Mouse (Mus musculus): Measurements from ENCODE around the gene Ripk1. TPM values are rescaled to one million over a fixed set of nuclear protein-coding genes. Genes with fewer than 3 reads are reported as not detected.

Ripk1 gene
- 1 to 10 TPM; 5.6 to 7.1 TPM for total RNA-seq (2021)

DNA sequence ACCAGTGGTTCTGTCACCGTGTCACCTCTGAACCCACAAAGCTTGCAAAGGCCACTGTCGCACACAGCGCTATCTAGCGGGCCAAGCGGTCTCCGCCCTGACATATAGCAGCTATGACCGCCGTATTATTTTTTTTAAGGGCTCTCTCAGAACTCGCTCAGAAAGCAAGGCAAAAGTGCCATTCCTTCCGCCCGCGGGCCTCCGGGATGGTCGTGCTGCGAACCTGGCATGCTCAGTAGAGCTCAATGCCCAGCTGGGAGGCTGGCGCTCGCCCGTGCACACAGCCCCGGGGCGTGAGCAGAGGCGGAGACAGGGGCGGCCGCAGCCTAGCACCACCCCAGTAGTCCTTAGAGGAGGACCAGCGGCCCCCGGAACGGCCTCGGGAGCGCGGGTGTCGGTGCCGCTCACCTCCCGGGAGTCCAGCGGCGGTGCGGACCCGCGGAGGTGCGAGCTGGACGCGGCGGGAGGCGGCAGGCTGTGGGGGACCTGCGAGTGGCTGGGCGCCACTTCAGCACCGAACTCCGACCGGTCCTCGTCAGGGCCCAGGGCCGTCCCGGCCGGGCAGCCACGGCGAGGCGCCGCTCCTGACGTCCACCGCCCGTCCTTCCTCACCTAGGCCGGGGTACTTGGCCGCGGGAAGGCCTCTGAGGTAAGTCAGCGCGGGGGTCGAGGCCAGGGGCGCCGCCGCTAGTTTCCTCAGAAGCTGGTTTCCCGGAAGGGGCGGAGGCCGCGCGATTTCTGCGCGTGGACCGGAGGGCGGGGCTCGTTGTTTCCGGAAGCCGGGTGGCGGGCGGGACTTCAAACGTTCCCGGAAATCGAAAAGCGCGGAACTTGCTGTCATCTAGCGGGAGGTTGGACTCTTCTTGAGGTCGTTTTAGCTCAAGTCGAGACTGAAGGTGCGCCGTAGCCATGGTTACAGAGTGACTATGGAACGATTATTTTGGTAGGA, at the start of gene Ripk1, which contains the start of gene Serpinb6a:
Gene Ripk1, plus strand, starts transcription at position 306 of the 949 bp plus-strand sequence.
Gene Serpinb6a, minus strand, starts transcription at position 737 of the 949 bp plus-strand sequence.
- peak; percentile 89 to 91 for DNase-seq (ENCODE audit: low spot score in 2 of 2)
- intact Hi-C loops (cut with DNase I) = no loop called here

DNA sequence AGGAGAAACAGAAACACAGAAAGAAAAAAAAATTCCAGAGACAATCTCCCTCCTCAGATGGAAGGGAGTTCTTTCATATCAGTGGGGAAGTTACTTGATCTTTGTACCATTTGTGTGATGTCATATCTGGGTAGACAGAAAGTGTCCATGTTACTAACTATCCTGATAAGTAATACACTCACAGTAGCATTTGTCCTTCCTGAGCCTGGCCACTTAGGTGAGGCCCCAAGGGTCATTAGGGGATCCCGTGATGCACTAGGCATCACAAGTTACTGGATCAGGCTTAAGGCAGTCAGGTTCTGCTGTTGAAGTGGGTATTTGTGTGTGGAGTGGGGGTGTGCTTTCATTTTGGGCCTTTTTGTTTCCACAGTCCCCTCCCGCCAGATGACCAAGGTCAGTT, 49.2 kb upstream of the Ripk1 start:
- intact Hi-C loops (cut with DNase I) = loop anchor here (10.0 kb wide), 1 partner anchor 202 kb away; no protein-coding TSS in a partner anchor
- no peak for DNase-seq (ENCODE audit: low spot score in 2 of 2)

DNA sequence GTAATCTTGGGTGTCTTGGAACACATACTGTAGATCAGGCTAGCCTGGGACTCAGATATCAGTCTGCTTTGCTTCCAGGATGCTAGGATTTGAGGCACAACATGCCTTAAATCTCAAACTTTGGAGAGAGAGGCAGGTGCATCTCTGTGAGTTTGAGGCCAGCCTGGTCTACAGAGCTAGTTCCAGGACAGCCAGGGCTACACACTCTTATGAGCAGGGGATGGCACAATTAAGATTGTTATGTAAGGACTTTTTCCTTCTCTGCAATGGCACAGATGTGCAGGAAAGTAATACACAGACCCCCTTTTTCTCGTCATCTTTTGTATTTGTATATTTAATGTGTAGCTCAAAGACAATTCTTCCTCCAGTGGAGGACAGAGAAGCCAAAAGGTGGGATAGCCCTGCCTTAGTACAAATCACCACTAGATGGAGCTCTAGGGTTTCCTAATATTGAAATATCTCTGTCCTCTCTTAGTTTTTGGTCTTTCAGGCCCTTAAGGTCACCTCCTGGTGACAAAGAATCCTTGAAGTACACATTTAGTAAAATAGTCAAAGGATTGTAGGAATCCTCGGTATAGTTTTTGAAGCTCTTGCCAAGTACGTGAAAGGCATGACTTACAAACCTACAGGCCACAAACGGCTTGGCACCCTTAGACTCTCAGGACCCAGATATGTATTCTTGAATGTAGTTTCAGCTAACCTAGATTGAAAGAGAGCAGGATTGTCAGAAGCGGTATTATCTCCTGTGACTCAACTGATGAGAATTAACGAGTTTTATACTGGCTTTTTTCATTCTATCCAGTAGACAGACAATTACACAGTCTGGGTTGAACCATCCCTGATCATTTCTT, 45.4 kb upstream of the Ripk1 start:
- peak; percentile 27 to 49 for DNase-seq (ENCODE audit: low spot score in 2 of 2)

DNA sequence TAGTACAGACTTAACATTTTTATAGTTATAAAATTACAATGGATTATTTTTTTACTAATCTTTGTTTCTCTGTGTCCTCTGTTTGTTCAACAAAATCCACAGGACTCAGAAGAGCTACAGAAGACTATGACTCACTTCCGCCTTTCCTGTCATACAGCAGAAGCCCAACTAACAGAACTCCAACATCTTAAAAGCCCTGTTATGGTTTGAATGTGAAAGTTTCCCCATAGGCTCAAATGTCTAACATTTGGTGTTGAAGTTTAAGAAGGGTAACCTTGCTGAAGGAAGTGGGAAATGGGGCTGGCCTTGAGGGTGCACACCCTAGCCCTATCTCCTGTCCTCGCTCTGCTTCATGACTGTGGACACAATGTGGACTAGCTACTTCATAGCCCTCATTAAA, 42.4 kb upstream of the Ripk1 start:
- intact Hi-C loops (cut with DNase I) = loop anchor here (10.0 kb wide), 1 partner anchor 195 kb away; no protein-coding TSS in a partner anchor
- no peak for DNase-seq (ENCODE audit: low spot score in 2 of 2)

More for the DNA sequence above, 45.4 kb upstream of the Ripk1 start:
- intact Hi-C loops (cut with DNase I) = loop anchor here (1.0 to 10.0 kb wide), 2 partner anchors 39 to 198 kb away; no protein-coding TSS in a partner anchor

DNA sequence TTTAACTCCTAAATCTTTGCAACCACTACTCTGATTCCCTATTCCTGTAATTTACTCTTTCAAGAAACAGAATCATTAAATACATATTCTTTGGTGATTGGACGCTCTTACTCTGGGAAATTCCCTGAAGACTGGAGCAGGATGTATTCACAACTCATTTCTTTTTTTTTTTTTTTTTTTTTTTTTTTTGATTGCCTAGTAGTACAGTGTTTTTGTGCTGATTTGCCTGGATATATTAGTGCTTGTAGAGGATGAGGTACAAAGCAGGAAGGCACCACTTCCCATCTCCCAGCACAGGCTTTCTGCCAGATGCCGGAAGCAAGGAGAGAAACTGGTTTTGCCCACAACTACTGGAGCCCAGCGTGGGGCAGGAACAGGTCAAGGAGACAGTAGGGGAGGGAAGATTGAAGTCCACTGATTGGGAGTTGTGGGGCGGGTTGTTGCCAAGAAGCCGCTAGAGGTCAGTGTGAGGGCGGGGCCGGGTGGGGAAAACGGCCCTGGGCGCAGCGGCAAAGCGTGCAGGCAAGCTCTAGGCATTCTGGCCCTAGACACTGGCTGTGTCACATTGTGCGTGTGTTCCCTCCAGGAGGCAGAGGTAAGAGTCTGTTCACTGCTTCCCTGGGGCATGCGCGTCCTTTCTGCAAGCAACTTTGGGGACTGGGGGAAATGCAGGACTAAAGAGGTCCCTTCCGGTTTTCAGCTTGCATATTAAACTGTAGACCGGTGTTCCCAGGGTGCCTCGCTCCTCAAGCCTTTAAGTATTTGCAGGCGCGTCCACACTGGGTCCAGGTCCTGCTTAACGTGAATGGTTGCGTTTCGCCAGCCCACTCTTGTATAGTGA, 37.7 kb upstream of the Ripk1 start, which contains the start of gene Nqo2:
Gene Nqo2, plus strand, starts transcription at position 482 of the 841 bp plus-strand sequence.
- DNase-seq (ENCODE audit: low spot score in 2 of 2) = peak; percentile 59 to 72
- intact Hi-C loops (cut with DNase I) = no loop called here

DNA sequence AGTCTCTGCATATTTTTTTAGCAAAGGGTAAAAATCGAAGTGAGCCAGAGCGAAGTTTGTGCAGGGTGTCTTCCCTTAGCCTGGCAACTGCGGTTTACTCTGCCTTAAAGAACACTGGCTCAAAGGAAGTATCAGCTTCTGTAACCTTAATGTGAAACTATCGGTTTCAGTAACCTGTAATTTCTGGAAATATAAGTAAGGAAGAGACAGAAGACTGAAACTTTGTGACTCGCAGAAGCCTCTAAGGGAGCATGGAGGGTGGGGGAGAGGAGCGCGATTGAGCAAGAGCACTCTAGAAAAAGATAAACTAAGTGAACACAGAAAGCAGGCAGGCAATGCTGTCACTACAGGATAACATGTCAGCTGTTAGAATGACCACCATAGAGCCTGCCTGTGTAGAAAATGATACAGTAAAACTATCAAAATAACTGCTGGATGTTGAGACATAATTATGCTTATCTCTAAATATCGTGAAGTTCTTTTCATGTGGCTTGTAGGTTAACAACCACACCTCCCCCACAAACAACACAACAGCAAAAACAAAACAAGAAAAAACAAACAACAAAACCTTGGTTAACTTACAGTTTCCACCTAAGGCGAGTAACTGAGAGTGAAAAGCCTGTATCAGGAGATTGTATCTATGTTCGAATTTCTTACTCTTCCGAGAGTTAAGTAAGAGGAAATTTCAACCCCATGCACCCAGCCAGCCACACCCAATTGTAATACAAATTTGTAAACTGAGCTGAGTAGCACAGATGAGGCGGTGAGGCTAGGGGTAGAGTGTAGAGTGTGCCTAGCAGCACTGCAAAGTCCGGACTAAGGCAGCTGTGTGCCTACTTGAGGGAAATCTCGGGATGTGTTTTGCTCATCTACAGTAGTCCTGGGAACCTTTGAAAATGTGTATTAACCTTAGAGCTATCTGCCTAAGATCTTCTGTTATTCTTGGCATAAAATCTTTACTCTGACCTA, 36.8 kb upstream of the Ripk1 start:
- intact Hi-C loops (cut with DNase I) = no loop called here
- DNase-seq (ENCODE audit: low spot score in 2 of 2) = no peak

DNA sequence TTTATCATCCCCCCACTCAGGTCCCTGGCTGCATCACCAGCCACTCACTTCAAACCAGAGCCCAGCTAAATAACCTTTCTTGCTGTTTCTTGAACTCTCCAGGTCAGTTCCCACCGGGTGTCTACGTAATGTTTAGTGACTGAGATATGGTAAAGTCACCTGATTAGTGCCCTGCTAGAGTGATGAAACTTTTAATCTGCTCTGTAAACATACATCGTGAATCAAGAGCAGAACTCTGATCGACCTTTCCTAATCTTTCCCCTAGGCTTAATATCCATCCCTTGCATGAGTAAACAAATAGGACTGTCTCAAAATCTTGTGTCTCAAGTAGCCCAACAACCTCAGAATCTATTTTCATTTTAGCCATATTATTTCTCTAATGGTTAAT, 36.1 kb upstream of the Ripk1 start:
- no peak for DNase-seq (ENCODE audit: low spot score in 2 of 2)
- intact Hi-C loops (cut with DNase I) = no loop called here

DNA sequence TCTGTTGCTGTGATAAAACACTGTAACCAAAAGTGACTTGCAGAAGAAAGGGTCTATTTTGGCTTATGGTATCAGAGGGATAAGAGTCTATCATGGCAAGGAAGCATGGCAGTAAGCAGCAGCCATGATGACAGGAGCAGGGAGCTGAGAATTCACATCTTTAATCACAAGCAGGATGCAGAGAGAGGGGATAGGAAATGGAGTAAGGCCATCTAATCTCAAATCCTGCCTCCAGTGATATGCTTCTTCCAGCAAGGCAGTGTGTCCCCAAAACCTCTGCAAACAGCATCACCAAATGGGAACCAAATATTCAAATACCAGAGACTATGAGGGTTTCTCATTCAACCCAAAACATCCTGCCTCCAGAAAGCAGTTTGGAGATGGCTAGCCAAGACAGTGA, 35.6 kb upstream of the Ripk1 start:
- intact Hi-C loops (cut with DNase I) = no loop called here
- no peak for DNase-seq (ENCODE audit: low spot score in 2 of 2)

DNA sequence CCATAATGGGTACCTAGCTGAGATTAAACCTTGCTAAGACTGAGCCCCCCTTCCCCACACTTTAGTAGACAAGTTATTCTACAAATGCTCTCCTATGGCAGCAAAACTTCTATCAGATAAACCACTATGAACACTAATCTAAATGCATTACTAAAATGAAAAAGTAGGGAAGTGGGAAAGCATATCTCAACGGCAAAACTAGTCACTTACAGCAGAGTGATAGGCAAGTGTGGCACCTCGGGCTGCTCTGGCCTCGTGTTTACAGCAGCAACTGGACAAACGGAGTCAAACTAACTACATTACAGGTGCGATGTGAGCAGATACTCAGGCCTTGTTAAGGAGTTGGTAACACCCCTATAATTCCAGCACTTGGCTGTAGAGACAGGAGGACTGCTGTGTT, 12.5 kb upstream of the Ripk1 start:
- intact Hi-C loops (cut with DNase I) = loop anchor here (10.0 kb wide), 1 partner anchor 1125 kb away; no protein-coding TSS in a partner anchor
- DNase-seq (ENCODE audit: low spot score in 2 of 2) = no peak

DNA sequence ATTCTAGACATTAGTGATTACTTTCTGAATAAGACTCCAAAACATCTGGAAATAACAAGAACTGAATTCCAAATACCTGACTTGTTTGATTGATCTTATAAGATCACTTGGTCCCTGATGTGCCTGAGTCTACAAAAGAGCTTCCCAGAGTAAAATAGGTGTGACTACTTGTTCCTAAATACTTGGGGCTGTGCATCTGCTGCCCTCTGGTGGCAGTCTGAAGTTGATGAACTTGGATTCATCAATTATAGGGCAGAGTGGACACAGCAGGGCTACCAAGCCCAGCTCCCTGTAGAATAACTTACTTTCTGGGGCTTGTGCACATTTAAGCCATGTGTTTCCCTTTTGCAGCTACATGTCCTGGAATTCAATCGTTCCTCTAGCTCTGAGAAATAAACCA, 7.0 kb upstream of the Ripk1 start:
- peak; percentile 57 to 75 for DNase-seq (ENCODE audit: low spot score in 2 of 2)
- intact Hi-C loops (cut with DNase I) = loop anchor here (1.0 to 10.0 kb wide), 2 partner anchors 38 to 1130 kb away; no protein-coding TSS in a partner anchor

DNA sequence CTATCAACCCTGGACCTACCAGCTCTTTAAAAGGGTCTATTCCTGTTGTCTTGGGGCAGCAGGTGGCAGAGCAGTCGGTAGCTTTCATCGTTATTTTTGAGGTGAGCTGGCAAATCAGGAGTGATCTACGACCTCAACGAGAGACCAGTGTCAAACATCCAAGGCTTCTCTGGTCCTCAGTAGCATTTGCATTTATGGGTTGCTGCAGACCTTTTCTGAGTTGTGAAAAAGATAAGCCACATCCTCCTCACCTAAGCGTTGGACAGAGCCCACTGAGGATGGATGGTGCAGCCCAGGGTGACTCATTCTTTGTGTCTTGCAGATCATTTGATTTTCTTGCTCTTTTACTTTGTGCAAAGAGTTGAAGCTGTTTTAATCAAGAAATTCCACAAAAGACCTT, 895 bp downstream of the Ripk1 start:
- no peak for DNase-seq (ENCODE audit: low spot score in 2 of 2)

DNA sequence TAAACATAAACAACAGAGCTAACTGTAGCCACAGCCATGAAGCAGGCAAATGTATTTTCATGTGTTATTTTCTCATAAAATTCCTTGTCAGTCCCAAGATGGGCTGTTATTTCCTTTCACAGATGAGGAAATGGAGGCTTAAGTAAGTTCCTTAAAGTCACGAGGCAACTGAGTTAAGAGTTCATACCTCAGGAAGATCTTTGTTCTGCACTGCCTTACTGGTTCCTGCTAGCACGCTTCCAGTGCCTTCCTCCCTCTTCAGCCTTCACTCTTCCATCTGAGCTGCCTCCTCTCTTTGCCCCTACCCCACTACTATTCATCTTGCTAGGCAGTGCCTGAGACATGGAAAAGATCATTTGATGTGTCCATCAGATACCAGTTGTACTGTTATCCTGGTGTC, 5.1 kb downstream of the Ripk1 start:
- no peak for DNase-seq (ENCODE audit: low spot score in 2 of 2)
- intact Hi-C loops (cut with DNase I) = no loop called here

More for the DNA sequence above, 895 bp downstream of the Ripk1 start:
- intact Hi-C loops (cut with DNase I) = no loop called here

DNA sequence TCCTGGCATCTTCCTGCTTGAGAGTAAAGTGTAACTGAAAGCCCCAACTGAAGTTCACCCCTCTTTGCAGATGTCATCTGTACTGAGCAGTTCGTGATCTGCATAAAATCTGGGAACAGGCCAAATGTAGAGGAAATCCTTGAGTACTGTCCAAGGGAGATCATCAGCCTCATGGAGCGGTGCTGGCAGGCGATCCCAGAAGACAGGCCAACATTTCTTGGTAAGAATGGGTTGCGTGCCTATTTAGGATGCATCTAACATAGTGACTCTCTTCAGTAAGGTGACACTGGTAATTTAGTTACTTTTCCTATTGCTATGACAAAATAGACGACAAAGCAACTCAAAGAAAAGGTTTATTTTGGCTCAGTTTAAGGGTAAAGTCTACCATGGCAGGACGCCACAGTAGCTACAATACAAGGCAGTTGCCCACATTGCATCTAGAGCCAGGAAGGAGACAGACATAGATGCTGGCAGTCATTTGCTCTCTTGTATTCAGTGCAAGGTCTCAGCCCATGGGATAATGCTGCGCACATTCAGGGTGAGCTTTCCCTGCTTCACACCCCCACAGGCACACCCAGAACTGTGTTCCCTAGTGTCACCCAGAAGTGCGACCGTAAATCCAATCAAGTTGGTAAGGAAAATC, 14.9 kb downstream of the Ripk1 start:
- intact Hi-C loops (cut with DNase I) = no loop called here

DNA sequence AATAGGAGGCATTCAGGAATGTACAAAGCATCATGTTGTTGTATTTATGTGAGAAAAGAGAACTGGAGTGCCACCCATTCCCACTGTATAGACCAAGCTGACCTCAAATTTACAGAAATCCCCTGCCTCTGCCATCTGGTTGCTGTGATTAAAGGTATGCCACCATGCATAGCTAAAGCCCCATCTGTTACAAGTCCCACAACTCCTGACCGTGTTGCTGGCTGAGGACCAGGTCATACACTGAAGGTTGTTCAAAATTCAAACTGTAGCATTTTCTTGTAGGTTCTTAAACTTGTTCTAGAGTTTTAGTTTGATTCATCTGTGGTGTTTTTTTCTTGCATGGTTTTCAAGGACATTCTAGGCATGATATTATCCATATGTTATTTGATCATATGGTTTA, 16.4 kb downstream of the Ripk1 start:
- no peak for DNase-seq (ENCODE audit: low spot score in 2 of 2)
- intact Hi-C loops (cut with DNase I) = no loop called here

More for the DNA sequence above, 14.9 kb downstream of the Ripk1 start:
- no peak for DNase-seq (ENCODE audit: low spot score in 2 of 2)

DNA sequence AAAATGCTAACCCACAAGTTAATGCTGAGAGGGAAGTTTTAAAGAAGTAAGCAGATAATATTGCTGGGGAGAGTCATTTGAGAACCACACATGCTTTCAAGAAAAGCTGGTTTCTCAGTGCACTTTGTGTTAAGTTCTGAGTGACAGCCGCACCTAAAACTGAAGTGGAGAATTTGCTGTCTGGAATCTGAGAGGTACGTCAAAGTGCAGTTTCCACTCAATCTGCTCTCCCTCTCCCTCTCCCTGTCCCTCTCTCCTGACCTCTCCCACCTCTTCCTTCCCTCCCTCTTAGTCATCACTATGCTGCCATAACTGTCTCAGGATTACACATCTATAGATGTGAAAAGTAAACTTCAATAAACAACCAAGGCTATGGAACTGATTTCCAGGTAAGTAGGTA, 19.8 kb downstream of the Ripk1 start:
- no peak for DNase-seq (ENCODE audit: low spot score in 2 of 2)
- intact Hi-C loops (cut with DNase I) = no loop called here

DNA sequence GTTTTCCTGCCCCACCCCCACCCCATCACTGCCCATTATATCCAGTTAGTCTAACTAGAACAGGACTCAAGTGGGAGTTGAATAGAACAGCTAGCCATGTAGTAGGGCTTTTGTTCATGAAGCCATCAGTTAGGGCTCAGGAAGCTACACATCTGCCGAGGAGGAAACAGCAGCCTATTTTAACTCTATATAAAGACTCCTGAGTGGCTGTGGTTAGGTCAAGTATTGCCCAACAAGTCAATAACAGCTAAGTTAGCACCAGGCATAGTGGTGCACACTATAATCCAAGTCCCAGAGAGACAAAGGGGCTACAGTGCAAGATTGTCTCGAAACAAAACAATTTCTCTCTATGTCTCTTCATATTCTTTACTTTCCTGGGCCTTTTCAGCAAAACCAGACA, 29.9 kb downstream of the Ripk1 start:
- DNase-seq (ENCODE audit: low spot score in 2 of 2) = no peak
- intact Hi-C loops (cut with DNase I) = no loop called here

DNA sequence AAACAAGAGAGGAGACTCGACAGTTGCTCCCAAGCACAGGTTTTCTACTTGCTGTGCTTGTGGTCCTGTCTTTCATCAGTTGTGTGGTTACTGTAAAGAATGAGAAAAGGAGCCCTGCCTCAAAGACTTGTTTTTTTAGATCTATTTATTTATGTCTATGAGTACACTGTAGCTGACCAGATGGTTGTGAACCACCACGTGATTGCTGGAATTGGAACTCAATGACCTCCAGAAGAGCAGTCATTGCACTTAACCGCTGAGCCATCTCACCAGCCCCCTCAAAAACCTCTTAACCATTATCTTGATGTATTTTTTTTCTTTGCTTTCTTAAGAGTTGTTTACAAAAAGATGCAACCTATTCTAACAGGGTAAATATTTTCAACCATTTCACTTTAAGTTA, 33.3 kb downstream of the Ripk1 start:
- intact Hi-C loops (cut with DNase I) = no loop called here
- no peak for DNase-seq (ENCODE audit: low spot score in 2 of 2)
